Mouse (Mus musculus): ENCODE measurements around the gene Slfn4. TPM values are rescaled to one million over a fixed set of nuclear protein-coding genes. Genes with fewer than 3 reads are reported as not detected.
"Not testable (repeated sequence)": the region's sequence is repeated elsewhere in the genome, so short reads cannot be mapped to it uniquely, and the experiment has no call there.

Gene Slfn4
- under 1 TPM; 0.17 to 0.23 TPM for total RNA-seq (2021)
- polyA plus RNA-seq (2012; rRNA removed) = 0.06 TPM in 1 of 2 replicates, not detected in the other
- long read RNA-seq = 0 reads

GRCm38 (mm10) chr11:83174948-83175539, at the start of gene Slfn4:
Gene Slfn4 (plus strand): TSS chr11:83175186.
- no peak for DNase-seq

GRCm38 (mm10) chr11:83125633-83126032, 49.4 kb upstream of the Slfn4 start:
- DNase-seq = not testable (repeated sequence)

GRCm38 (mm10) chr11:83137253-83137652, 37.7 kb upstream of the Slfn4 start:
- DNase-seq = not testable (repeated sequence)

GRCm38 (mm10) chr11:83148939-83149338, 26.0 kb upstream of the Slfn4 start:
- DNase-seq = not testable (repeated sequence)

GRCm38 (mm10) chr11:83191134-83191893, 16.3 kb downstream of the Slfn4 start, which contains the start of gene Slfn3:
Gene Slfn3 (plus strand): TSS chr11:83191330.
- DNase-seq = peak; percentile 45

GRCm38 (mm10) chr11:83192001-83192400, 17.0 kb downstream of the Slfn4 start:
- peak; percentile 18 for DNase-seq

- no peak for DNase-seq
Measured at GRCm38 (mm10) chr11:83205002-83205401, 30.0 kb downstream of the Slfn4 start.

- DNase-seq = no peak
Measured at GRCm38 (mm10) chr11:83216119-83216518, 41.1 kb downstream of the Slfn4 start.

GRCm38 (mm10) chr11:83221328-83221877, 46.4 kb downstream of the Slfn4 start:
- no peak for DNase-seq

GRCm38 (mm10) chr11:83223367-83223766, 48.4 kb downstream of the Slfn4 start:
- DNase-seq = no peak

- DNase-seq = not testable (repeated sequence)
Measured at GRCm38 (mm10) chr11:83223793-83224192, 48.8 kb downstream of the Slfn4 start.

GRCm38 (mm10) chr11:83224217-83224616, 49.2 kb downstream of the Slfn4 start:
- no peak for DNase-seq

GRCm38 (mm10) chr11:83224750-83225149, 49.8 kb downstream of the Slfn4 start:
- no peak for DNase-seq

- no peak for DNase-seq
Measured at GRCm38 (mm10) chr11:83225371-83225960, 50.5 kb downstream of the Slfn4 start.

GRCm38 (mm10) chr11:83227926-83228723, 53.1 kb downstream of the Slfn4 start:
- DNase-seq = no peak

GRCm38 (mm10) chr11:83230966-83231365, 56.0 kb downstream of the Slfn4 start:
- peak; percentile 10 for DNase-seq

GRCm38 (mm10) chr11:83233621-83234020, 58.6 kb downstream of the Slfn4 start:
- DNase-seq = not testable (repeated sequence)

GRCm38 (mm10) chr11:83237390-83237789, 62.4 kb downstream of the Slfn4 start:
- not testable (repeated sequence) for DNase-seq

- DNase-seq = no peak
Measured at GRCm38 (mm10) chr11:83238389-83238788, 63.4 kb downstream of the Slfn4 start.

- no peak for DNase-seq
Measured at GRCm38 (mm10) chr11:83239811-83240210, 64.8 kb downstream of the Slfn4 start.

All from adrenal gland, adult 2 months (tissue).